Comparison of ENCODE assay signal across 11 mouse cellular contexts in the genomic region with DNA sequence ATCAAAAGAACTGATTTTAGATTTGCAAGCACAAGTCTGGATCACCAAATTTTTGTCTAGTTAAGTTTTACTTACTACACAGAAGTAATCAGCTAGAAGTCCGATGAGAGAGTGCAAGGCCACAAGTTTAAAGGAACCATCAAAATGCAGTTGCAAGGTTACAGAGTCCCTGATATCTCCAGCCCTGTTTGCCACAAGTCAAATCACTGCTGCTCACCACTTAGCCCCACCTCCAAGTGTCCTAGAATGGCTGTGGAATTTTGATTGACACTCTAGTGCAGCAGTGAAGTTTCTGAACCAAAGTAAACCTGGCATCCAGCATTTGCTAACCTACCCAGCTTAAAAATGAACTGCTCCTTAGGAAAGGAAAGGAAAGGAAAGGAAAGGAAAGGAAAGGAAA. TPM values are rescaled to one million over a fixed set of nuclear protein-coding genes. Genes with fewer than 3 reads are reported as not detected.
DNase-seq lines count a peak whose midpoint lies in the region; ATAC-seq and TF ChIP-seq lines count a peak whose summit lies in the region.
"Had no signal": no experiment of that assay in that cellular context is flagged by ENCODE, and none has a peak within 500 bp of the region (broad histone marks: within the 10 kb centered on the region; RNA-seq: fewer than 3 reads in every experiment).

No protein-coding gene starts in this region.

- TF ChIP-seq EP300 in liver, postnatal 0 days (IDR thresholded peaks at IDR 0.05; ENCODE audit: low read depth) = no peak

- DNase-seq in heart, adult 18-20 months = peak; percentile 74 to 91
- peak; percentile 79 for DNase-seq in adrenal gland, adult 2 months
- peak; percentile 54 for DNase-seq in lung, postnatal 10 days
- no peak for DNase-seq in frontal cortex, postnatal 25 days (ENCODE audit: low spot score in 2 of 2)
- DNase-seq in liver, postnatal 0 days = no peak
- DNase-seq: cerebellum, adult 9-10 months; liver had no signal

- no peak overlapping the region for H3K4me2 ChIP-seq in heart, embryonic 12.5 days
- no peak overlapping the region; the same call in 1 of the 2 replicates for H3K4me2 ChIP-seq in heart, embryonic 11.5 days
- no peak overlapping the region for H3K4me2 ChIP-seq in liver, postnatal 0 days (ENCODE audit: low read depth, low read length)

- H3K9me3 ChIP-seq in heart, embryonic 12.5 days (replicated peaks) = no peaks in the 10 kb centered on the region
- H3K9me3 ChIP-seq in heart, embryonic 11.5 days (replicated peaks; ENCODE audit: control insufficient read depth, low read length) = no peaks in the 10 kb centered on the region
- no peaks in the 10 kb centered on the region for H3K9me3 ChIP-seq in liver, postnatal 0 days (ENCODE audit: low read length)

- no peak for ATAC-seq in heart, embryonic 12.5 days (ENCODE audit: insufficient number of reproducible peaks, low FRiP score)
- ATAC-seq in heart, embryonic 11.5 days (replicated peaks; ENCODE audit: insufficient number of reproducible peaks, low FRiP score, low TSS enrichment) = 0 out of 2 replicates have a peak, but pooled peaks have one; percentile 46
- no peak for ATAC-seq in monocyte, adult 5-6 weeks (replicated peaks; ENCODE audit: insufficient number of reproducible peaks, low FRiP score, low TSS enrichment, poor library complexity, severe bottlenecking)
- ATAC-seq in liver, postnatal 0 days = no peak

- H3K27ac ChIP-seq in heart, embryonic 12.5 days (ENCODE audit: poor library complexity, severe bottlenecking) = no peak overlapping the region
- H3K27ac ChIP-seq in heart, embryonic 11.5 days (ENCODE audit: low read depth, low read length) = no peak overlapping the region
- no peak overlapping the region for H3K27ac ChIP-seq in liver, postnatal 0 days (ENCODE audit: low read depth)
- H3K27ac ChIP-seq: layer of hippocampus, adult 2 months had no signal

- H3K36me3 ChIP-seq in heart, embryonic 12.5 days = no peaks in the 10 kb centered on the region
- no peaks in the 10 kb centered on the region for H3K36me3 ChIP-seq in heart, embryonic 11.5 days (ENCODE audit: control insufficient read depth, insufficient read depth, low read length)
- H3K36me3 ChIP-seq in liver, postnatal 0 days (replicated peaks; ENCODE audit: insufficient read depth, low read length) = no peaks in the 10 kb centered on the region

- H3K9ac ChIP-seq in heart, embryonic 12.5 days = no peak overlapping the region
- H3K9ac ChIP-seq in heart, embryonic 11.5 days (ENCODE audit: low read depth, low read length) = no peak overlapping the region
- no peak overlapping the region for H3K9ac ChIP-seq in liver, postnatal 0 days (replicated peaks)

- H3K27me3 ChIP-seq in heart, embryonic 12.5 days (replicated peaks) = no peaks in the 10 kb centered on the region
- H3K27me3 ChIP-seq in heart, embryonic 11.5 days (ENCODE audit: control insufficient read depth, insufficient read depth, low read length) = no peaks in the 10 kb centered on the region
- no peaks in the 10 kb centered on the region for H3K27me3 ChIP-seq in liver, postnatal 0 days (ENCODE audit: insufficient read depth, low read length)

- 48% methylated on average over 1 of the region's 1 CpGs for WGBS in heart, embryonic 12.5 days
- 44% methylated on average over 1 of the region's 1 CpGs for WGBS in heart, embryonic 11.5 days (ENCODE audit: insufficient replicate concordance)
- 56% methylated on average over 1 of the region's 1 CpGs for WGBS in liver, postnatal 0 days (ENCODE audit: insufficient replicate concordance)

- H3K4me3 ChIP-seq in heart, embryonic 12.5 days = no peak overlapping the region
- H3K4me3 ChIP-seq in heart, embryonic 11.5 days (ENCODE audit: low read depth, low read length) = no peak overlapping the region
- no peak overlapping the region for H3K4me3 ChIP-seq in liver, postnatal 0 days (ENCODE audit: low read depth, low read length)
- H3K4me3 ChIP-seq: layer of hippocampus, adult 2 months had no signal

- TF ChIP-seq CTCF in liver, postnatal 0 days (IDR thresholded peaks at IDR 0.05; ENCODE audit: low read depth) = no peak

- peaks cover 10% of the 10 kb centered on the region for H3K4me1 ChIP-seq in heart, embryonic 12.5 days (replicated peaks)
- 0 out of 2 replicates have a peak, but pooled peaks cover 2% of the 10 kb centered on the region for H3K4me1 ChIP-seq in heart, embryonic 11.5 days (ENCODE audit: control insufficient read depth, insufficient read depth, low read length)
- H3K4me1 ChIP-seq in liver, postnatal 0 days (ENCODE audit: insufficient read depth) = 0 out of 2 replicates have a peak, but pooled peaks cover 2% of the 10 kb centered on the region

RNA-seq across cellular contexts. Expression of a gene that starts 39.0 kb away (rescaled TPM):
- 1,000 to 10,000 TPM; 1,692 to 1,930 TPM for total RNA-seq in heart, adult 18-20 months (2021)
- polyA plus RNA-seq in heart, embryonic 12.5 days (2016; fragmentation: Nextera tagmentation; extraction: Ambion mirVana) = 57.4 and 59.2 TPM in 2 replicates
- 100 to 1,000 TPM; 448 to 820 TPM for total RNA-seq in adrenal gland, adult 2 months (2021)
- polyA plus RNA-seq in adrenal gland, adult 2 months (2012; rRNA removed) = 12.1 and 12.6 TPM in 2 replicates
- 46.8 and 56.2 TPM in 2 replicates for polyA plus RNA-seq in heart, embryonic 11.5 days (2014; fragmentation: Nextera tagmentation; extraction: Ambion mirVana)
- total RNA-seq in monocyte, adult 5-6 weeks (2017) = 403 to 955 TPM (median 931 TPM) in 3 replicates
- 63.1 and 63.9 TPM in 2 replicates for polyA plus RNA-seq in liver, postnatal 0 days (2015; fragmentation: Nextera tagmentation; extraction: Ambion mirVana)

Comparison
In these comparisons a context has a peak if more than half of its experiments do, and no peak if none do; other contexts are left out.
1. DNase-seq: peak in heart, adult 18-20 months (2 of 2), adrenal gland, adult 2 months (single experiment) and lung, postnatal 10 days (single experiment); none in frontal cortex, postnatal 25 days (0 of 2) and liver, postnatal 0 days (single experiment).